Mouse (Mus musculus): ENCODE measurements around the gene Gstm1.

GRCm38 (mm10) chr3:108002021-108002420, 15.8 kb downstream of the Gstm1 start:
- no peak for TF ChIP-seq POLR2A (IDR thresholded peaks at IDR 0.05; ENCODE audit: borderline replicate concordance, extremely low read depth, insufficient read depth, insufficient read length, poor library complexity, severe bottlenecking)
- no peak for TF ChIP-seq CTCF (IDR thresholded peaks at IDR 0.05; ENCODE audit: borderline replicate concordance, extremely low read depth, insufficient read depth, insufficient read length)

Data from brain, embryonic 14.5 days (tissue).